Mouse (Mus musculus) neural tube, embryonic 13.5 days (tissue): Measurements from ENCODE around the gene Cxxc4. TPM values are rescaled to one million over a fixed set of nuclear protein-coding genes. Genes with fewer than 3 reads are reported as not detected.

Experiments
- ATAC-seq: fragments of 200-750 bp; cut with Nextera tagmentation; 2 replicates; pipeline ENCODE4 v1.8.0; 2017; ENCODE audit warnings: low read depth, mild to moderate bottlenecking, moderate TSS enrichment, moderate library complexity
- H3K27ac ChIP-seq: fragments of 300-500 bp; sonication (generic); replicated peaks from 2 replicates; pipeline ENCODE4 v1.5.1; 2015; ENCODE audit warnings: moderate library complexity, mild to moderate bottlenecking, inconsistent platforms
- H3K27me3 ChIP-seq: fragments of 300-500 bp; sonication (generic); 2 replicates; pipeline ENCODE4 v1.6.1; 2015; ENCODE audit warnings: mild to moderate bottlenecking, inconsistent platforms
- H3K36me3 ChIP-seq: fragments of 300-500 bp; sonication (generic); 2 replicates; pipeline ENCODE4 v1.6.1; 2015; ENCODE audit warnings: mild to moderate bottlenecking, inconsistent platforms
- H3K4me1 ChIP-seq: fragments of 300-500 bp; sonication (generic); replicated peaks from 2 replicates; pipeline ENCODE4 v1.6.1; 2015; ENCODE audit warnings: inconsistent platforms
- H3K4me2 ChIP-seq: fragments of 300-500 bp; sonication (generic); 2 replicates; pipeline ENCODE4 v1.6.1; 2015; ENCODE audit warnings: inconsistent platforms, mild to moderate bottlenecking, moderate library complexity
- H3K4me3 ChIP-seq: fragments of 300-500 bp; sonication (generic); 2 replicates; pipeline ENCODE4 v1.5.1; 2015; ENCODE audit warnings: mild to moderate bottlenecking, inconsistent platforms
- H3K9ac ChIP-seq: fragments of 300-500 bp; sonication (generic); 2 replicates; pipeline ENCODE4 v1.6.1; 2015; ENCODE audit warnings: moderate library complexity, mild to moderate bottlenecking, inconsistent platforms
- H3K9me3 ChIP-seq: fragments of 300-500 bp; sonication (generic); 2 replicates; pipeline ENCODE4 v1.6.1; 2016; ENCODE audit warnings: inconsistent platforms
- WGBS: fragments of 180-500 bp; shearing (Covaris S2); methylation state at CpG from one replicate; pipeline ENCODE4 v1.1.7; 2015; 5-methylcytosine and 5-hydroxymethylcytosine counted together
- microRNA counts: library from miRNA; unstranded; fragments of <30 nt; microRNA quantifications from one replicate; lab custom pipeline; 2016
- microRNA-seq: library from miRNA; unstranded; fragments of <30 nt; microRNA quantifications from one replicate; pipeline ENCODE4, GENCODE M21; 2016
- polyA plus RNA-seq: library from polyadenylated mRNA; unstranded; fragments of >200 nt; fragmentation: Nextera tagmentation; extraction: Ambion mirVana; gene quantifications from 2 replicates; pipeline ENCODE4 v1.2.1, GENCODE M21; 2015

Cxxc4 gene
- polyA plus RNA-seq, 1 experiment from 2014 or later, result 29.3 TPM

GRCm38 (mm10) chr3:134279655-134280054 is 43.4 kb downstream of the Cxxc4 start:
- H3K9me3 ChIP-seq, result no peaks in the 10 kb centered on the region
- no peak overlapping the region for H3K27ac ChIP-seq
- ATAC-seq, result no peak
- no peaks in the 10 kb centered on the region for H3K36me3 ChIP-seq
- no peak overlapping the region for H3K4me3 ChIP-seq
- H3K4me1 ChIP-seq, result peaks cover 13% of the 10 kb centered on the region
- no peak overlapping the region for H3K4me2 ChIP-seq
- H3K27me3 ChIP-seq, result no peaks in the 10 kb centered on the region
- H3K9ac ChIP-seq, result no peak overlapping the region

DNA sequence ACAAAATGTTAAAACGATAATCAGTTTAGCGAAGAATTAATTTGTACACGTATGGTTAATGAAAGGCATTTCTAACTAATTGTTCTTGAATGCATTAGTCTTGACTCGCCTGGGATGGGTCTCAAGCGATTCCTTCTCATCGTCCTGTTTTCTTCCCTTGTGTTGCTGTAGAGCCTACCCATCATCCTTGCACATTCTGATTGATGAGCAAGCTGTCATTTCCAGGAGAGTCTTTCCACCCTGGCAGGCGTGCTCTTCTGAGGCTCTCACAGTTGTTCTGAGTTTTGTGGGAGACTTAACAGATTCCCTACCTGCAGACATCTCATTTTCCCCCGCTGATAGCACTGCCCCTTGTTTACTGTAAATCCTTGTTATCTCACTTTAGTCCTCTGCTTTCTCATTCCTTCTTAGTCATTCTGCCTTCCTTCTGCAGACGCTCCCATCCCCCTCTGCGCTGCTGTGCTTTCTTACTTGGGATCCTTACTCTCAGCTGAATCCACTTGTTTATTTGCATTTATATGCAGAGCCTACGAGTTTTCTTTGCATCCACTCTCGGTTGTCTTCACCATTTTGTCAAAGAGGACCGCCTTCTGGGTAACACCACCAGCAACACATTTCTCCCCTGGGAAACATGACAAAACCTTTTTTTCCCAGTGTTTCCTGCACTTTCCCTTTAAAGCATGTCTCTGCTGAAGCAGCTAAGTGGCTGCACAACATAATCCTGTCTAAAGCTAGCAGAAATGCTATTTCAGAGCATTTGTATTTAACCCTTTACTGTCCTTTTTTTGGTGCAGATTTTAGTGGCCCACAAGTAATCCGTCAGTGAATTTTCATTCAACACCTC is 45.5 kb downstream of the Cxxc4 start:
- H3K4me3 ChIP-seq, result no peak overlapping the region; the same call in 1 of the 2 replicates
- WGBS, result 42% methylated on average over 14 of the region's 14 CpGs
- ATAC-seq, result peak; percentile 15; the same call in 1 of the 2 replicates
- H3K27me3 ChIP-seq, result no peaks in the 10 kb centered on the region
- no peaks in the 10 kb centered on the region for H3K36me3 ChIP-seq
- H3K4me2 ChIP-seq, result peak overlapping the region; percentile 42
- H3K9me3 ChIP-seq, result no peaks in the 10 kb centered on the region
- H3K9ac ChIP-seq, result 0 out of 2 replicates have a peak overlapping the region, but pooled peaks have one; percentile 47
- peaks cover 13% of the 10 kb centered on the region for H3K4me1 ChIP-seq
- H3K27ac ChIP-seq, result peak overlapping the region; percentile 38; the same call in 1 of the 2 replicates

GRCm38 (mm10) chr3:134295217-134295616 is 58.9 kb downstream of the Cxxc4 start:
- Histone ChIP-seq H3K36me3 (no peaks in the 10 kb centered on the region), H3K4me2 (no peak overlapping the region), H3K9me3 (no peaks in the 10 kb centered on the region), H3K9ac (no peak overlapping the region), H3K4me1 (no peaks in the 10 kb centered on the region), H3K27me3 (no peaks in the 10 kb centered on the region), H3K4me3 (no peak overlapping the region), H3K27ac (no peak overlapping the region)
- ATAC-seq, result no peak
- 63% methylated on average over 6 of the region's 6 CpGs for whole genome bisulfite sequencing

- ATAC-seq, result peak; percentile 85
- peak overlapping the region; percentile 59 for H3K9ac ChIP-seq
- no peaks in the 10 kb centered on the region for H3K9me3 ChIP-seq
- peaks cover 65% of the 10 kb centered on the region for H3K4me1 ChIP-seq
- WGBS, result 11% methylated on average over 21 of the region's 21 CpGs
- H3K27me3 ChIP-seq, result no peaks in the 10 kb centered on the region
- H3K4me2 ChIP-seq, result peak overlapping the region; percentile 56
- peak overlapping the region; percentile 32 for H3K4me3 ChIP-seq
- peak overlapping the region; percentile 85 for H3K27ac ChIP-seq
- H3K36me3 ChIP-seq, result no peaks in the 10 kb centered on the region
Measured at GRCm38 (mm10) chr3:134302681-134303491, 66.6 kb downstream of the Cxxc4 start.

- WGBS, result 11% methylated on average over 3 of the region's 3 CpGs
- Histone ChIP-seq H3K36me3 (no peaks in the 10 kb centered on the region), H3K4me2 (peak overlapping the region; percentile 56), H3K9me3 (no peaks in the 10 kb centered on the region), H3K4me1 (peaks cover 66% of the 10 kb centered on the region), H3K9ac (peak overlapping the region; percentile 59), H3K27me3 (no peaks in the 10 kb centered on the region), H3K4me3 (peak overlapping the region; percentile 32), H3K27ac (peak overlapping the region; percentile 85)
- ATAC-seq, result peak; percentile 38; the same call in 1 of the 2 replicates
Measured at GRCm38 (mm10) chr3:134303492-134303808, 67.2 kb downstream of the Cxxc4 start.

- Histone ChIP-seq H3K4me1 (peaks cover 65% of the 10 kb centered on the region), H3K9ac (no peak overlapping the region), H3K27ac (peak overlapping the region; percentile 86), H3K27me3 (no peaks in the 10 kb centered on the region), H3K4me3 (no peak overlapping the region), H3K9me3 (no peaks in the 10 kb centered on the region), H3K36me3 (no peaks in the 10 kb centered on the region), H3K4me2 (peak overlapping the region; percentile 33)
- peak; percentile 62 for ATAC-seq
- 7% methylated on average over 4 of the region's 4 CpGs for WGBS
Measured at GRCm38 (mm10) chr3:134306507-134306906, 70.2 kb downstream of the Cxxc4 start.

- H3K36me3 ChIP-seq, result no peaks in the 10 kb centered on the region
- ATAC-seq, result no peak
- no peak overlapping the region for H3K9ac ChIP-seq
- no peak overlapping the region for H3K27ac ChIP-seq
- peaks cover 52% of the 10 kb centered on the region for H3K4me1 ChIP-seq
- no peak overlapping the region for H3K4me3 ChIP-seq
- H3K4me2 ChIP-seq, result no peak overlapping the region
- H3K9me3 ChIP-seq, result no peaks in the 10 kb centered on the region
- no peaks in the 10 kb centered on the region for H3K27me3 ChIP-seq
Measured at GRCm38 (mm10) chr3:134307801-134308200, 71.5 kb downstream of the Cxxc4 start.

MicroRNA genes within 50 kb of the gene (microRNA counts, 519-probe panel; counts per million panel counts)
- microRNA mmu-miR-1895 (lab: Ali Mortazavi, UCI), result not detected

Small RNAs within 50 kb of the gene (microRNA-seq; reads per million reads assigned to microRNA genes)
- not detected for gene Mir1895
